Mouse (Mus musculus) intestine, embryonic 16.5 days (tissue): Measurements from ENCODE around the gene Kdm7a. TPM values are rescaled to one million over a fixed set of nuclear protein-coding genes. Genes with fewer than 3 reads are reported as not detected.

Experiments used
- ATAC-seq: fragments of 200-750 bp; cut with Nextera tagmentation; 2 replicates; pipeline ENCODE4 v1.8.0; 2017; ENCODE audit warnings: moderate TSS enrichment, moderate library complexity
- H3K27ac ChIP-seq: fragments of 300-500 bp; sonication (generic); 2 replicates; pipeline ENCODE4 v1.5.1; 2014; ENCODE audit warnings: mild to moderate bottlenecking, low read length
- H3K27me3 ChIP-seq: fragments of 300-500 bp; sonication (generic); replicated peaks from 2 replicates; pipeline ENCODE4 v1.6.1; 2014; ENCODE audit warnings: low read length, control low read depth, mixed read lengths; ENCODE audit not compliant: control insufficient read depth, insufficient read depth
- H3K36me3 ChIP-seq: fragments of 300-500 bp; sonication (generic); 2 replicates; pipeline ENCODE4 v1.6.1; 2014; ENCODE audit warnings: low read length, control low read depth; ENCODE audit not compliant: control insufficient read depth, insufficient read depth
- H3K4me1 ChIP-seq: fragments of 300-500 bp; sonication (generic); 2 replicates; pipeline ENCODE4 v1.6.1; 2014; ENCODE audit warnings: low read length, control low read depth, mixed read lengths; ENCODE audit not compliant: control insufficient read depth, insufficient read depth
- H3K4me2 ChIP-seq: fragments of 300-500 bp; sonication (generic); 2 replicates; pipeline ENCODE4 v1.6.1; 2014; ENCODE audit warnings: low read depth, low read length, control low read depth
- H3K4me3 ChIP-seq: fragments of 300-500 bp; sonication (generic); 2 replicates; pipeline ENCODE4 v1.5.1; 2014; ENCODE audit warnings: mild to moderate bottlenecking, low read length
- H3K9ac ChIP-seq: fragments of 300-500 bp; sonication (generic); 2 replicates; pipeline ENCODE4 v1.6.1; 2014; ENCODE audit warnings: low read depth, low read length
- H3K9me3 ChIP-seq: fragments of 300-500 bp; sonication (generic); 2 replicates; pipeline ENCODE4 v1.6.1; 2016; ENCODE audit warnings: low read length, control low read depth; ENCODE audit not compliant: control insufficient read depth
- WGBS: fragments of 180-500 bp; shearing (Covaris S2); extraction: QIAGEN DNeasy Blood & Tissue Kit; methylation state at CpG from one replicate; pipeline ENCODE4 v1.1.7; 2014; 5-methylcytosine and 5-hydroxymethylcytosine counted together
- polyA plus RNA-seq: library from polyadenylated mRNA; unstranded; fragments of >200 nt; fragmentation: Nextera tagmentation; extraction: Ambion mirVana; gene quantifications from 2 replicates; pipeline ENCODE4 v1.2.1, GENCODE M21; 2015

The Kdm7a gene
- polyA plus RNA-seq, 1 experiment from 2014 or later = 4.0 TPM

GRCm38 (mm10) chr6:39187227-39187626, 19.4 kb downstream of the Kdm7a start:
- Histone ChIP-seq H3K27ac (no peak overlapping the region), H3K36me3 (no peaks in the 10 kb centered on the region), H3K4me2 (no peak overlapping the region), H3K27me3 (no peaks in the 10 kb centered on the region), H3K9me3 (no peaks in the 10 kb centered on the region), H3K9ac (no peak overlapping the region), H3K4me3 (no peak overlapping the region), H3K4me1 (0 out of 2 replicates have a peak, but pooled peaks cover 6% of the 10 kb centered on the region)
- ATAC-seq = no peak
- 45% methylated on average over 2 of the region's 2 CpGs for WGBS

- no peak for ATAC-seq
- Histone ChIP-seq H3K4me2 (no peak overlapping the region), H3K9me3 (no peaks in the 10 kb centered on the region), H3K27ac (no peak overlapping the region), H3K9ac (no peak overlapping the region), H3K36me3 (no peaks in the 10 kb centered on the region), H3K27me3 (no peaks in the 10 kb centered on the region), H3K4me3 (no peak overlapping the region), H3K4me1 (no peaks in the 10 kb centered on the region)
- WGBS = 74% methylated on average over 1 of the region's 1 CpGs
These were observed 37.5 kb downstream of the Kdm7a start for GRCm38 (mm10) chr6:39169089-39169488.

GRCm38 (mm10) chr6:39164891-39165290, 41.7 kb downstream of the Kdm7a start:
- no peaks in the 10 kb centered on the region for H3K4me1 ChIP-seq
- H3K36me3 ChIP-seq = no peaks in the 10 kb centered on the region; the same call in 1 of the 2 replicates
- ATAC-seq = no peak
- H3K27me3 ChIP-seq = no peaks in the 10 kb centered on the region
- H3K9me3 ChIP-seq = no peaks in the 10 kb centered on the region
- WGBS = 91% methylated on average over 1 of the region's 1 CpGs
- no peak overlapping the region for H3K4me3 ChIP-seq
- no peak overlapping the region for H3K27ac ChIP-seq
- H3K9ac ChIP-seq = no peak overlapping the region
- H3K4me2 ChIP-seq = no peak overlapping the region

- H3K9ac ChIP-seq = no peak overlapping the region
- H3K4me2 ChIP-seq = no peak overlapping the region
- no peaks in the 10 kb centered on the region for H3K9me3 ChIP-seq
- no peaks in the 10 kb centered on the region for H3K27me3 ChIP-seq
- no peaks in the 10 kb centered on the region for H3K4me1 ChIP-seq
- H3K36me3 ChIP-seq = no peaks in the 10 kb centered on the region; the same call in 1 of the 2 replicates
- no peak overlapping the region for H3K4me3 ChIP-seq
- H3K27ac ChIP-seq = no peak overlapping the region
- no peak for ATAC-seq
- 92% methylated on average over 6 of the region's 6 CpGs for WGBS
These were observed 44.6 kb downstream of the Kdm7a start for GRCm38 (mm10) chr6:39161975-39162374.

- Histone ChIP-seq H3K4me2 (no peak overlapping the region), H3K36me3 (peaks cover 7% of the 10 kb centered on the region), H3K9me3 (no peaks in the 10 kb centered on the region), H3K9ac (no peak overlapping the region), H3K27me3 (no peaks in the 10 kb centered on the region), H3K27ac (no peak overlapping the region), H3K4me3 (no peak overlapping the region), H3K4me1 (no peaks in the 10 kb centered on the region)
- WGBS = 55% methylated on average over 6 of the region's 6 CpGs
- ATAC-seq = no peak
These were observed 60.5 kb downstream of the Kdm7a start for GRCm38 (mm10) chr6:39146041-39146440.

- 73% methylated on average over 5 of the region's 5 CpGs for WGBS
- no peak overlapping the region for H3K9ac ChIP-seq
- no peaks in the 10 kb centered on the region for H3K4me1 ChIP-seq
- ATAC-seq = no peak
- H3K4me3 ChIP-seq = no peak overlapping the region
- no peaks in the 10 kb centered on the region for H3K27me3 ChIP-seq
- no peaks in the 10 kb centered on the region for H3K9me3 ChIP-seq
- no peak overlapping the region for H3K27ac ChIP-seq
- H3K4me2 ChIP-seq = no peak overlapping the region
- 0 out of 2 replicates have a peak, but pooled peaks cover 3% of the 10 kb centered on the region for H3K36me3 ChIP-seq
These were observed 74.0 kb downstream of the Kdm7a start for GRCm38 (mm10) chr6:39132556-39132955.

- ATAC-seq = no peak
- Histone ChIP-seq H3K4me2 (no peak overlapping the region), H3K27me3 (no peaks in the 10 kb centered on the region), H3K9me3 (no peaks in the 10 kb centered on the region), H3K9ac (no peak overlapping the region), H3K27ac (no peak overlapping the region), H3K4me3 (no peak overlapping the region), H3K36me3 (0 out of 2 replicates have a peak, but pooled peaks cover 3% of the 10 kb centered on the region), H3K4me1 (no peaks in the 10 kb centered on the region)
- 42% methylated on average over 4 of the region's 4 CpGs for WGBS
These were observed 75.1 kb downstream of the Kdm7a start for GRCm38 (mm10) chr6:39131480-39131879.

- no peak for ATAC-seq
- no peaks in the 10 kb centered on the region for H3K9me3 ChIP-seq
These were observed 81.9 kb downstream of the Kdm7a start for GRCm38 (mm10) chr6:39124719-39125118.

GRCm38 (mm10) chr6:39120685-39121084, 85.9 kb downstream of the Kdm7a start:
- 45% methylated on average over 3 of the region's 3 CpGs for WGBS
- H3K36me3 ChIP-seq = 0 out of 2 replicates have a peak, but pooled peaks cover 2% of the 10 kb centered on the region
- H3K27me3 ChIP-seq = no peaks in the 10 kb centered on the region
- H3K4me2 ChIP-seq = no peak overlapping the region
- ATAC-seq = no peak
- no peak overlapping the region for H3K4me3 ChIP-seq
- H3K27ac ChIP-seq = no peak overlapping the region
- no peak overlapping the region for H3K9ac ChIP-seq
- H3K4me1 ChIP-seq = peaks cover 17% of the 10 kb centered on the region
- H3K9me3 ChIP-seq = 0 out of 2 replicates have a peak, but pooled peaks cover 6% of the 10 kb centered on the region

More at GRCm38 (mm10) chr6:39124719-39125118, 81.9 kb downstream of the Kdm7a start:
- H3K36me3 ChIP-seq = no peaks in the 10 kb centered on the region
- H3K27me3 ChIP-seq = no peaks in the 10 kb centered on the region
- no peak overlapping the region for H3K9ac ChIP-seq
- no peaks in the 10 kb centered on the region for H3K4me1 ChIP-seq
- H3K4me2 ChIP-seq = no peak overlapping the region
- H3K27ac ChIP-seq = no peak overlapping the region
- H3K4me3 ChIP-seq = no peak overlapping the region

GRCm38 (mm10) chr6:39118456-39118881, 88.1 kb downstream of the Kdm7a start:
- Histone ChIP-seq H3K27me3 (no peaks in the 10 kb centered on the region), H3K27ac (peak overlapping the region; percentile 65), H3K4me1 (peaks cover 19% of the 10 kb centered on the region), H3K9me3 (0 out of 2 replicates have a peak, but pooled peaks cover 6% of the 10 kb centered on the region), H3K4me3 (peak overlapping the region; percentile 90), H3K36me3 (0 out of 2 replicates have a peak, but pooled peaks cover 2% of the 10 kb centered on the region), H3K4me2 (peak overlapping the region; percentile 86), H3K9ac (peak overlapping the region; percentile 95)
- peak; percentile 19; the same call in 1 of the 2 replicates for ATAC-seq
- 12% methylated on average over 49 of the region's 49 CpGs for WGBS
